ENCODE assay signal across 24 mouse cellular contexts in the genomic region with DNA sequence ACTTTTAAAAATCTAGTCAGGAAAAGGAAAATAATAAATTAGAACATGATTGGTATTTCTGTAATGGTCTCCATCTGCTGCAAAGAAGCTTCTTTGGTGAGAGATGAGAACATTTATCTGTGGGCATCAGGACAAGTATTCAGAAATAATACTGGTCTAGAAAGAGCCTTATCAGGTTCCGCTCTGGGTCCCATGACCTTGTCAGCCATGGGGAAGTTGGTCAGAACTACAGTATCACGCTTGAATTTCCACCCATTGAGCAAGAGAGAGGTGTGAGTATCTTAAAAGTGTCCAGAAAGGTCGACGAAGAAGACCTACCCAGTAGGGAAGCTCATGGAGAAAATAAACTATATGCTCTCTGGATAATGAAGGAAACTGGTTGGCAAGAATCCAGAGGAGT.
"Had no signal": no experiment of that assay in that cellular context is flagged by ENCODE, and none has a peak within 500 bp of the region (broad histone marks: within the 10 kb centered on the region; RNA-seq: fewer than 3 reads in every experiment).

No protein-coding gene starts in this region.

- ATAC-seq: hindbrain, postnatal 0 days; intestine, embryonic 16.5 days had no signal

- DNase-seq: gastrocnemius, postnatal 14 days; heart, adult 11 months; heart, adult 2 months; heart, postnatal 10 days; heart, postnatal 4 days; kidney, adult 11 months; kidney, adult 2 months; kidney, adult 9 months; kidney, postnatal 14 days; kidney, postnatal 36 days; layer of hippocampus, adult 9-11 months; layer of hippocampus, postnatal 36 days; left cerebral cortex, postnatal 4 days had no signal

- H3K4me2 ChIP-seq: heart, embryonic 12.5 days; hindbrain, embryonic 12.5 days; hindbrain, embryonic 14.5 days; kidney, embryonic 15.5 days; limb, embryonic 13.5 days; limb, embryonic 15.5 days had no signal

- H3K9ac ChIP-seq: heart, embryonic 12.5 days; hindbrain, embryonic 12.5 days; hindbrain, embryonic 14.5 days; kidney, embryonic 15.5 days; limb, embryonic 13.5 days; limb, embryonic 15.5 days had no signal

- H3K27me3 ChIP-seq: heart, embryonic 12.5 days; hindbrain, embryonic 12.5 days; kidney, embryonic 15.5 days; limb, embryonic 13.5 days; limb, embryonic 15.5 days had no signal

- H3K4me3 ChIP-seq: heart, adult 2 months; heart, embryonic 10.5 days; heart, embryonic 12.5 days; hindbrain, embryonic 10.5 days; hindbrain, embryonic 12.5 days; kidney, embryonic 15.5 days; limb, embryonic 13.5 days; limb, embryonic 15.5 days had no signal

- H3K36me3 ChIP-seq: heart, embryonic 10.5 days; heart, embryonic 12.5 days; hindbrain, embryonic 10.5 days; hindbrain, embryonic 12.5 days; kidney, embryonic 15.5 days; limb, embryonic 13.5 days; limb, embryonic 15.5 days had no signal

- H3K27ac ChIP-seq: heart, adult 2 months; heart, embryonic 10.5 days; hindbrain, embryonic 10.5 days; hindbrain, embryonic 12.5 days; hindbrain, embryonic 14.5 days; hindbrain, postnatal 0 days; kidney, embryonic 15.5 days; kidney, postnatal 0 days; limb, embryonic 13.5 days; limb, embryonic 15.5 days had no signal

- H3K4me1 ChIP-seq: heart, embryonic 10.5 days; heart, embryonic 12.5 days; hindbrain, embryonic 10.5 days; hindbrain, embryonic 12.5 days; kidney, embryonic 15.5 days; limb, embryonic 13.5 days; limb, embryonic 15.5 days had no signal

- H3K9me3 ChIP-seq: heart, embryonic 10.5 days; heart, embryonic 12.5 days; hindbrain, embryonic 10.5 days; hindbrain, embryonic 12.5 days; kidney, embryonic 15.5 days; limb, embryonic 13.5 days; limb, embryonic 15.5 days had no signal
